Mouse (Mus musculus) testis, adult 2 months (tissue): ENCODE measurements around the gene Kcnj9. TPM values are rescaled to one million over a fixed set of nuclear protein-coding genes. Genes with fewer than 3 reads are reported as not detected.

Experiments
- H3K27ac ChIP-seq: fragments of 200-500 bp; 2 replicates; pipeline ENCODE4 v1.5.1; 2012; ENCODE audit warnings: low read depth, low read length; ENCODE audit not compliant: control insufficient read depth, insufficient read depth
- H3K27me3 ChIP-seq: fragments of 200-500 bp; 2 replicates; pipeline ENCODE4 v1.6.1; 2012; ENCODE audit warnings: mild to moderate bottlenecking, low read length, moderate library complexity; ENCODE audit not compliant: control insufficient read depth, insufficient read depth
- H3K36me3 ChIP-seq: fragments of 200-500 bp; 2 replicates; pipeline ENCODE4 v1.6.1; 2012; ENCODE audit warnings: mild to moderate bottlenecking, low read length; ENCODE audit not compliant: control insufficient read depth, insufficient read depth
- H3K4me1 ChIP-seq: fragments of 200-500 bp; 2 replicates; pipeline ENCODE4 v1.6.1; 2012; ENCODE audit warnings: low read length; ENCODE audit not compliant: control insufficient read depth, insufficient read depth
- H3K4me3 ChIP-seq: fragments of 200-500 bp; 2 replicates; pipeline ENCODE4 v1.5.1; 2012; ENCODE audit warnings: low read depth, mild to moderate bottlenecking, low read length, moderate library complexity, mixed read lengths; ENCODE audit not compliant: control insufficient read depth
- CTCF ChIP-seq: fragments of 200-500 bp; IDR thresholded peaks from 2 replicates; pipeline ENCODE4 v1.5.1; 2012; ENCODE audit warnings: low read depth, mild to moderate bottlenecking, inconsistent platforms, low read length, moderate library complexity; ENCODE audit not compliant: control insufficient read depth, insufficient read depth, insufficient replicate concordance
- POLR2A ChIP-seq: fragments of 200-500 bp; IDR thresholded peaks from 2 replicates; pipeline ENCODE4 v1.6.1; 2012; ENCODE audit warnings: low read depth, mild to moderate bottlenecking, inconsistent platforms, low read length, moderate library complexity; ENCODE audit not compliant: control insufficient read depth
- polyA plus RNA-seq: library from polyadenylated mRNA; depleted of rRNA; stranded (reverse); fragments of >200 nt; gene quantifications from 2 replicates; pipeline ENCODE4 v1.2.3, GENCODE M21; 2012; rRNA removed

The Kcnj9 gene
- 40.4 and 41.2 TPM in 2 replicates for polyA plus RNA-seq

DNA sequence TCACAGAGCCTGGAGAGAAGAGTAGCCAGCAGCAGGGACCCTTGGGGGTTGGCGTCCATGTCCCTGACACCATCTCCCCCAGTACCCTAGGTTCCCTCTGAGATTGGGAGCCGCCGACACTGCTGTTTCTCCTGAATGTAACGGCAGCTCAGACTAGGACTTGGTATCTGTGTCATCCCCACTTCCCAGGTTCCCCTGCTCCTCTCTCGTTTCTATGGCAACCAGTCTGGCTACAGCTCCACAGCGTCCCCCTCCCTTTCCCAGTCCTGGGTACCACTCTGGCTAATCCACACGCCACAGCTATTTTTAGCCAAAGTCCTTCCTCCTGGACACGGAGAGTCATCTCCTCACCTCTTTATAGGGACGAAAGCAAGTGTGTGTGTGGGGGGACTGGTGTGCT lies at the start of gene Kcnj9:
Gene Kcnj9, minus strand, starts transcription at position 188 of the 400 bp plus-strand sequence.
- Histone ChIP-seq H3K4me3 (peak within 1 kb of the TSS; percentile 74), H3K4me1 (peaks cover 25% of the 10 kb centered on the region), H3K27me3 (no peaks in the 10 kb centered on the region), H3K27ac (no peak within 1 kb of the TSS), H3K36me3 (no peaks in the 10 kb centered on the region)
- TF ChIP-seq CTCF (no peak), POLR2A (peak; percentile 36; the same call in 1 of the 2 replicates)

DNA sequence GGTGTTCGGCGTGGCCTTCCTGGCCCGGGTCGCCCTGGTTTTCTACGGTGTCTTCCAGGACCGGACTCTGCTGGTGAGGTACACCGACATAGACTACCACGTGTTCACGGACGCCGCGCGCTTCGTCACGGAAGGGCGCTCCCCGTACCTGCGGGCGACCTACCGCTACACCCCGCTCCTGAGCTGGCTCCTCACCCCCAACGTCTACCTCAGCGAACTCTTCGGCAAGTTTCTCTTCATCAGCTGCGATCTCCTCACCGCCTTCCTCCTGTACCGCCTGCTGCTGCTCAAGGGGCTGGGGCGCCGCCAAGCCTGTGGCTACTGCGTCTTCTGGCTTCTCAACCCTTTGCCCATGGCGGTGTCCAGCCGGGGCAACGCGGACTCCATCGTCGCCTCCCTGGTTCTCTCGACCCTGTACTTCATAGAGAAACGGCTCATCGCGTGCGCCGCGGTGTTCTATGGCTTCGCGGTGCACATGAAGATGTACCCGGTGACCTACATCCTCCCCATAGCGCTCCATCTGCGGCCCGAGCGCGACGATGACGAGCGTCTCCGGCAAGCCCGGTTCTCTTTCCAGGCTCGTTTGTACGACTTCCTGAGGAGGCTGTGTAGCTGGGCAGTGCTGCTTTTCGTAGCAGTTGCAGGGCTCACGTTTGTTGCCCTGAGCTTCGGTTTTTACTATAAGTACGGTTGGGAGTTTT lies 47.8 kb upstream of the Kcnj9 start:
- no peak for TF ChIP-seq CTCF
- 0 out of 2 replicates have a peak, but pooled peaks have one; percentile 10 for TF ChIP-seq POLR2A

DNA sequence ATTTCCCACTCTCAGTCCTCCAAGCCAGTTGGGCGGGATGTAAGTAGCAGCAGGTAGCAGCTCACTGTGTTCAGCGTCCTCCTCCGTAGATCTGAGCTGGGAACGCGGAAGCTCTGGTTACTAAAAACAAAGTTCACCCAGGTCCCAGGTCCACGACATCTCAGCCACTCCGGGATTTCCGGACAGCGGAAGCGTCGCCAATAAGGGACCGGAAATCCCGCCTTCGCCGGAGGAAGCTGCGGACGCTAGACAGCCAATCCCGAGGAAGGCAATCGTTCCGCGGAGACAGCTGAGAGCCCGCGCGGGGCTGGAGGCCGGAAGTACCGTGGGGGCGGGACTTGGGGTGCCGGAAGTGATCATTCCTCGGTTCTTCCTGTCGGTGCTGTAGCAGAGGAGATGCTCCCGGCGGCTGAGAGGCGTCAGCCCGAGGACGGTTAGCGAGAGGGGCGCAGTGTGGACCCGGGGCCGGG lies 47.1 kb upstream of the Kcnj9 start, which contains the start of gene Pigm:
Gene Pigm, plus strand, starts transcription at position 349 of the 470 bp plus-strand sequence.
- peak; percentile 83 for TF ChIP-seq POLR2A
- TF ChIP-seq CTCF: no peak
- Histone ChIP-seq H3K27me3 (no peaks in the 10 kb centered on the region), H3K4me3 (peak within 1 kb of the TSS; percentile 97), H3K36me3 (no peaks in the 10 kb centered on the region; the same call in 1 of the 2 replicates), H3K27ac (peak within 1 kb of the TSS; percentile 90), H3K4me1 (peaks cover 5% of the 10 kb centered on the region)

More for the DNA sequence above, 47.8 kb upstream of the Kcnj9 start:
- peak overlapping the region; percentile 90 for H3K27ac ChIP-seq
- no peaks in the 10 kb centered on the region for H3K27me3 ChIP-seq
- peaks cover 5% of the 10 kb centered on the region for H3K4me1 ChIP-seq
- no peaks in the 10 kb centered on the region; the same call in 1 of the 2 replicates for H3K36me3 ChIP-seq
- peak overlapping the region; percentile 97 for H3K4me3 ChIP-seq

DNA sequence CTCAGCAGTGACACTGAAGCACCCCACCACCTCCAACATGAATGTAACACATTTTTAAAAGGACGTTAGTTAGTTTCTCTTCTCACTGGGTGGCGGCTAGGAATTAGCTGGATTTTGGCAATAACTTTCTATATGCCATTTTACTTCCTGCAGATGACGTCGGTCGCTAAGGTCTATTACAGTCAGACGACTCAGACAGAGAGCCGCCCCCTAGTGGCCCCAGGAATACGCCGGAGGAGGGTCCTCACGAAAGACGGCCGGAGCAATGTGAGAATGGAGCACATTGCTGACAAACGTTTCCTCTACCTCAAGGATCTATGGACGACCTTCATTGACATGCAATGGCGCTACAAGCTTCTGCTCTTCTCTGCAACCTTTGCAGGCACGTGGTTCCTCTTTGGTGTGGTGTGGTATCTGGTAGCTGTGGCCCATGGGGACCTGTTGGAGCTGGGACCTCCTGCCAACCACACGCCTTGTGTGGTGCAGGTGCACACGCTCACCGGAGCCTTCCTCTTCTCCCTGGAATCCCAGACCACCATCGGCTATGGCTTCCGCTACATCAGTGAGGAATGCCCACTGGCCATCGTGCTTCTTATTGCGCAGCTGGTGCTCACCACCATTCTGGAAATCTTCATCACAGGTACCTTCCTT lies 39.8 kb upstream of the Kcnj9 start:
- Histone ChIP-seq H3K4me3 (no peak overlapping the region; the same call in 1 of the 2 replicates), H3K4me1 (peaks cover 2% of the 10 kb centered on the region), H3K36me3 (no peaks in the 10 kb centered on the region), H3K27me3 (no peaks in the 10 kb centered on the region), H3K27ac (no peak overlapping the region)
- no peak for TF ChIP-seq POLR2A
- peak; percentile 20; the same call in 1 of the 2 replicates for TF ChIP-seq CTCF

DNA sequence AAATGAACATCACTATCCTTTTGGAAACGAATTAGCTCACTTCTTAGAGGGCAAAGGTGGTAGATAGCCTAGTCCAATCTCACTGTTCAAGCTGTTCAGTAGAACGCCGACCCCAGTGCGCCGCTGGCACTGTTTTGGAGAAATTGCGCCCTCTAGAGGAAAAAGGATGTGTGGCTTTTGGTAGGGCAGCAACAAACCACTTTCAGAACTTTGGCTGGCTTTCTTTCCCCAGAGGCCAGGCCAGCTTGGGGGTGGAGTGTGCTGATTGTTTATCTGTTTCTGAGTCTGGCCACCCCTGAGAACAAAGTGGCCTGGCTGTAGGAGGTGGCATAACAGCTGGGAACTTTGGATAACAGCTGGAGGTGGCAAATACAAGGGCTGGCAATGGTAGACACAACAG lies 35.6 kb upstream of the Kcnj9 start:
- Histone ChIP-seq H3K4me1 (peaks cover 2% of the 10 kb centered on the region; the same call in 1 of the 2 replicates), H3K4me3 (peak overlapping the region; percentile 24; the same call in 1 of the 2 replicates), H3K36me3 (no peaks in the 10 kb centered on the region), H3K27ac (no peak overlapping the region), H3K27me3 (no peaks in the 10 kb centered on the region)
- TF ChIP-seq POLR2A (no peak), CTCF (peak; percentile 89; the same call in 1 of the 2 replicates)

DNA sequence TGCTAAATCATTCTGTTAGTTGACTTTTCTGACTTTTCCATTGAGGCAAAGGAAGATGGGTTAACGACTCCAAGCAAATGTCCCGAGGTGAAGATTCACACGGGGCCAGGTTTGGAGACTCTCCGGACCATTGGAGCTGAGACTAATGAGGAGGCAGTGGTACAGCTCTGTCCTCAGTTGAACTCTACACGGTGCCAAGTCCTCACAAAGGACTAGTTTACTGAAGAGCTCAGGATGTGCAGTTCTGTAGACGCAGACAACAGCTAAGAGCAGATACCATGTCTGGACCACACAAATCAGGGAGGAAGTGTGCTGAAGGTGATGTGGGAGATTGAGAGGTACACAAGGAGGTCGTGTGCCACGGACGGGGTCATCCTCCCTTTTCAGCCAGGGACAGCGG lies 29.2 kb upstream of the Kcnj9 start:
- H3K4me1 ChIP-seq: peaks cover 3% of the 10 kb centered on the region; the same call in 1 of the 2 replicates
- TF ChIP-seq POLR2A: no peak
- TF ChIP-seq CTCF: no peak
- no peak overlapping the region for H3K4me3 ChIP-seq
- no peaks in the 10 kb centered on the region for H3K36me3 ChIP-seq
- H3K27ac ChIP-seq: no peak overlapping the region
- no peaks in the 10 kb centered on the region for H3K27me3 ChIP-seq

GRCm38 (mm10) chr1:172357550-172357949 lies 28.4 kb upstream of the Kcnj9 start:
- H3K4me3 ChIP-seq: no peak overlapping the region
- H3K27ac ChIP-seq: no peak overlapping the region
- no peak for TF ChIP-seq POLR2A
- TF ChIP-seq CTCF: peak; percentile 86; the same call in 1 of the 2 replicates
- H3K4me1 ChIP-seq: peaks cover 3% of the 10 kb centered on the region; the same call in 1 of the 2 replicates
- no peaks in the 10 kb centered on the region for H3K27me3 ChIP-seq
- no peaks in the 10 kb centered on the region for H3K36me3 ChIP-seq
